Mouse (Mus musculus) liver, embryonic 12.5 days (tissue): ENCODE measurements around the gene Tspan31. TPM values are rescaled to one million over a fixed set of nuclear protein-coding genes. Genes with fewer than 3 reads are reported as not detected.
A peak's percentile ranks its signal among the peaks of the same experiment; 100 is the strongest.
"Not testable (repeated sequence)": the region's sequence is repeated elsewhere in the genome, so short reads cannot be mapped to it uniquely, and the experiment has no call there.

Experiments used
- ATAC-seq: fragments of 200-750 bp; cut with Nextera tagmentation; 2 replicates; pipeline ENCODE4 v1.8.0; 2017; ENCODE audit warnings: moderate number of reproducible peaks, mild to moderate bottlenecking, moderate library complexity
- H3K27ac ChIP-seq: fragments of 300-500 bp; sonication (generic); 2 replicates; pipeline ENCODE4 v1.5.1; 2016; ENCODE audit warnings: mild to moderate bottlenecking
- H3K27me3 ChIP-seq: fragments of 300-500 bp; sonication (generic); replicated peaks from 2 replicates; pipeline ENCODE4 v1.6.1; 2016; ENCODE audit warnings: mild to moderate bottlenecking, moderate library complexity
- H3K36me3 ChIP-seq: fragments of 300-500 bp; sonication (generic); 2 replicates; pipeline ENCODE4 v1.6.1; 2016; ENCODE audit warnings: mild to moderate bottlenecking, moderate library complexity
- H3K4me1 ChIP-seq: fragments of 300-500 bp; sonication (generic); 2 replicates; pipeline ENCODE4 v1.6.1; 2016
- H3K4me2 ChIP-seq: fragments of 300-500 bp; sonication (generic); 2 replicates; pipeline ENCODE4 v1.6.1; 2016; ENCODE audit warnings: mild to moderate bottlenecking, moderate library complexity
- H3K4me3 ChIP-seq: fragments of 300-500 bp; sonication (generic); 2 replicates; pipeline ENCODE4 v1.5.1; 2016; ENCODE audit warnings: mild to moderate bottlenecking, moderate library complexity
- H3K9ac ChIP-seq: fragments of 300-500 bp; sonication (generic); 2 replicates; pipeline ENCODE4 v1.6.1; 2016; ENCODE audit warnings: mild to moderate bottlenecking, moderate library complexity
- H3K9me3 ChIP-seq: fragments of 300-500 bp; sonication (generic); replicated peaks from 2 replicates; pipeline ENCODE4 v1.6.1; 2016; ENCODE audit warnings: mild to moderate bottlenecking, moderate library complexity
- WGBS: fragments of 180-500 bp; shearing (Covaris S2); methylation state at CpG from one replicate; pipeline ENCODE4 v1.1.7; 2016; ENCODE audit not compliant: insufficient replicate concordance; 5-methylcytosine and 5-hydroxymethylcytosine counted together
- polyA plus RNA-seq: library from polyadenylated mRNA; unstranded; fragments of >200 nt; fragmentation: Nextera tagmentation; extraction: Ambion mirVana; gene quantifications from 2 replicates; pipeline ENCODE4 v1.2.1, GENCODE M21; 2016

The Tspan31 gene
- polyA plus RNA-seq, 1 experiment from 2014 or later: 81.9 TPM

DNA sequence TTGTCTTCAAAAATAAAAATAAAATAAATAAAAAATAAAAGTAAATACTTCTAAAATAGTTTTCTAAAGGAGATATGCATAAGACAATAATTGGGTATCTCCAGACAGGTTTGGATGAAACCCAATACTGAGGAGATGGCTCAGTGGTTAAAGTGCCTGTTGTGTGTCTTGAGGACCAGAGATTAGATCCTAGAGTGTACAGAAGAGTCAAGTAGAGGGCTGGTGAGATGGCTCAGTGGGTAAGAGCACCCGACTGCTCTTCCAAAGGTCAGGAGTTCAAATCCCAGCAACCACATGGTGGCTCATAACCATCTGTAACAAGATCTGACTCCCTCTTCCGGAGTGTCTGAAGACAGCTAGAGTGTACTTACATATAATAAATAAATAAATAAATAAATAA is 2.9 kb upstream of the Tspan31 start:
- H3K9ac ChIP-seq, H3K27ac ChIP-seq, H3K4me2 ChIP-seq, ATAC-seq, H3K4me3 ChIP-seq, H3K9me3 ChIP-seq, H3K36me3 ChIP-seq: not testable (repeated sequence)
- peaks cover 57% of the 10 kb centered on the region for H3K4me1 ChIP-seq
- peaks cover 29% of the 10 kb centered on the region for H3K27me3 ChIP-seq
- 69% methylated on average over 2 of the region's 2 CpGs for WGBS

DNA sequence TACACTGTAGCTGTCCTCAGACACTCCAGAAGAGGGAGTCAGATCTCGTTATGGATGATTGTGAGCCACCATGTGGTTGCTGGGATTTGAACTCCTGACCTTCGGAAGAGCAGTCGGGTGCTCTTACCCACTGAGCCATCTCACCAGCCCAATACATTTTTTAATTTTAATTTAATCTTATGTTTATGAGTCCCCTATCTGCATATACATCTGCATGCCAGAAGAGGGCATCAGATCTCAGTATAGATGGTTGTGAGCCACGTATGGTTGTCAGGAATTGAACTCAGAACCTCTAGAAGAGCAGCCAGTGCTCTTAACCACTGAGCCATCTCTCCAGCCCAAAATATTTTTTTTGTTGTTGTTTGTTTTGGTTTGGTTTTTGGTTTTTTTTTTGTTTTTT is 2.2 kb upstream of the Tspan31 start:
- not testable (repeated sequence) for ATAC-seq, H3K9ac ChIP-seq, H3K27ac ChIP-seq, H3K4me3 ChIP-seq, H3K9me3 ChIP-seq, H3K4me2 ChIP-seq
- H3K4me1 ChIP-seq: peaks cover 54% of the 10 kb centered on the region
- peaks cover 23% of the 10 kb centered on the region for H3K27me3 ChIP-seq
- WGBS: 86% methylated on average over 4 of the region's 4 CpGs
- H3K36me3 ChIP-seq: peaks cover 16% of the 10 kb centered on the region

DNA sequence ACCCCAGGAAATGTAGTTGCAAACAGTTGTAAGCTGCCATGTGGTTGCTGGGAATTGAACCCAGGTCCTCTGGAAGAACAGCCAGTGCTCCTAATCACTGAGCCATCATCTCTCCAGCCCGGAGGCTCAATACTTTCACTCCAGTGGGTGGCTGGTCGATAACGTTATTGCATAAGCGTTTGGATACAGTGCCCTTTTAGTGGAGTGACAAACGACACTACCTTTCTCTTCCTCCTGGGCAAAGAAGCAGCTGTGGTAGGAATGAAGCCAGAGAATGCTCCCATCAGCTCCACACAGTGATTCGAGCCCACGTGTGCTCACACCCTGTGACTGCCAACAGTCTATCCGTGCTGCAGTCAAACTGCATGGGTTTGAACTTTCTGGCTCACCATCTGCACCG is 1.1 kb upstream of the Tspan31 start:
- peak overlapping the region; percentile 67 for H3K9ac ChIP-seq
- H3K4me3 ChIP-seq: peak overlapping the region; percentile 76
- peak overlapping the region; percentile 79 for H3K4me2 ChIP-seq
- no peak for ATAC-seq
- 49% methylated on average over 9 of the region's 9 CpGs for WGBS
- no peaks in the 10 kb centered on the region for H3K9me3 ChIP-seq
- H3K36me3 ChIP-seq: peaks cover 26% of the 10 kb centered on the region
- peaks cover 13% of the 10 kb centered on the region for H3K27me3 ChIP-seq
- no peak overlapping the region for H3K27ac ChIP-seq
- H3K4me1 ChIP-seq: peaks cover 52% of the 10 kb centered on the region

DNA sequence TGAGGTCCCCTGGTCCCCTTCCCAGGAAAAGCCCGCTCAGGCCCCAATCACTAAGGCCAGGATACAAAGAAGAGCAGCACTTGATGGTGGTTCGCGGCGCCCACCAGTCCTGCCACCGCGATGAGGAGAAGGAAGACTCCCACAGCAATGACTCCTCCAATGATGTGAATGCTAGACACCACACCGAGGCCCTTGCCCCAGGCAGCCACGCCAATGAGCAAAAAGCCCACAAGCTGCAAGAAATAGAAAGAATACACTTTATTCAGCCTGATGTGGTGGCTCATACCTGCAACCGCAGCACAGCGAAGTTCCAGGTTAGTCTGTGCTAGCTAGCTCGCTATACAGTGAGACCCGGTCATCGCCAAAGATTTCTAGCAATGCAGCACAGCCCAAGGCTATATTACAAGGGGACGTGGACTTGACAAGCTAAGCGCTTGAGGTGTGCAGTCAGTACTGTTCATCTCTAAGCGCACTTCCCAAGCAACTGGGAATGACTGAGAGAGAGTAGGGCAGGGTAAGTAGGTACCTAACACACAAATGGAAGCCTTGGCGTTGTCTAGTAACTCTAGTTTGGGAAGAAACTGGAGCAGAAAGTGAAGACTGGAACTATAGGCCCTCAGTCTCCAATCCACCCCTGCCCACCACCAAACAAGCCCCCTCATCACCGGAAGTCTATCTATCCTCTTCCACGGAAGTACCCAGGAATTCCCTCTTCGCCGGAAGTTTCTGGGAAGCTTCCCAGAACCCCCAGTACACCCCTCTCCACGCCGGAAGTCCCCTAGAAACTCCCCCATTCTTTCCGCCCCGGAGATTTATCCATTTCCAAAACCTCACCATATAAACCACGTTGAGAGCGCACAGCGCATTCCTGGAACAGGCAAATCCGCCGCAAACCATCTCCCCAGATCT is 529 bp downstream of the Tspan31 start:
- H3K4me1 ChIP-seq: peaks cover 56% of the 10 kb centered on the region
- peaks cover 43% of the 10 kb centered on the region for H3K36me3 ChIP-seq
- H3K9me3 ChIP-seq: no peaks in the 10 kb centered on the region
- peak; percentile 11; the same call in 1 of the 2 replicates for ATAC-seq
- H3K4me3 ChIP-seq: peak overlapping the region; percentile 76
- H3K4me2 ChIP-seq: peak overlapping the region; percentile 79
- H3K9ac ChIP-seq: peak overlapping the region; percentile 78
- no peaks in the 10 kb centered on the region for H3K27me3 ChIP-seq
- H3K27ac ChIP-seq: peak overlapping the region; percentile 80
- WGBS: 8% methylated on average over 30 of the region's 30 CpGs

DNA sequence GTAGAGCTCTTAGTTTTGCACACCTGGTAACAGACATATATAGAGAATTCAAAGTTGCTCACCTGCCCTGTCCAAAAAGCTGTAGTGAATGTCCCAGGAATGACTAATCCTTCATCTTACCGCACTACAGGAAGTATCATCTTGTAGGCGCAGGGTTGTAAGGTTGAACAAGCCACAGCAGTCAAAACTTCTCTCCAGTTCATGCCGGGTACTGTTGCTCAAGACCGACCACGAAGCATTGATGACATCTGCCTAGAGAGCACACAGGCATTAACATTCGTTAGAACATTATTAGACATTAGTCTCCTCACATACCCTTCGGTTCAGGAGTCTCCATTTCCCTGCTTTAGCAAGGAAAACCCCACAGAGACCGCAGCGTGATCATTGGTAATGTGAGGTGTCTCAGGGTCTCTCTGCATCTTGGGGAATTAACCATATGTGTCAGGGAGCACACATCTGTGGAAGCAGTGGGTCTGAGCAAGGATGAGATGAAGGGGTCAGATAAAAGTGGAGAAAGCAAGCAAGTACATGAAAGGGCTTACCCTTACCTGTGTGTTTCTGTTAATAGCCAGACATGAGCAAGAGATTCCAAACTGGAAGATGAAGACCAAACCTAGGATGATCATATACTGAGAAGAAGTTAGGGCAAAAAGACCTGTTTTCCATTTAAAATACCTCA is 1.6 kb downstream of the Tspan31 start:
- 48% methylated on average over 9 of the region's 9 CpGs for WGBS
- Histone ChIP-seq H3K9me3 (no peaks in the 10 kb centered on the region), H3K27ac (peak overlapping the region; percentile 80), H3K27me3 (no peaks in the 10 kb centered on the region), H3K4me3 (peak overlapping the region; percentile 76), H3K9ac (peak overlapping the region; percentile 78; the same call in 1 of the 2 replicates), H3K4me2 (peak overlapping the region; percentile 79), H3K4me1 (peaks cover 61% of the 10 kb centered on the region), H3K36me3 (peaks cover 44% of the 10 kb centered on the region)
- ATAC-seq: no peak

DNA sequence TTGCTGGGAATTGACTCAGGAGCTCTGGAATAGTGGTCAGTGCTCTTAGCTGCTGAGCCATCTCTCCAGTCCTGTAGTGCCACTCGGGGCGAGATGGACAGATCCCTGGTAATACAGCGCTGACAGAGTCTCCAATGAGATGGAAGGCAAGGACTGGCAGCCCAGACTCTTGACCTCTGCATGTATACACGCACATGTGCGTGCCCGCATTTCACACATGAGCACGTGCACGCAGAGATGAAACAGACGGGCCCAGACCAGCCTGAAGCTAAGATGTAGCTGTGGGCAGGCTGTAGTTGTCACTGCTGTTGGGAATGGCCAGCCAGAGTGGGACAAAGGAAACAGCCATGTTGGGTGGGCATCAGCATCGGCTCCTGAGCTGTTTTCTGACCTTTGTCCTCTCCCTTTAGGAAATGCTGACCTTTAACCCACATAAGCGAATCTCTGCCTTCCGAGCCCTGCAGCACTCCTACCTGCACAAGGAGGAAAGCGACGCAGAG is 3.5 kb downstream of the Tspan31 start:
- Histone ChIP-seq H3K4me2 (no peak overlapping the region), H3K36me3 (peaks cover 44% of the 10 kb centered on the region), H3K9me3 (no peaks in the 10 kb centered on the region), H3K4me3 (no peak overlapping the region; the same call in 1 of the 2 replicates), H3K9ac (no peak overlapping the region), H3K27me3 (peaks cover 11% of the 10 kb centered on the region), H3K4me1 (peaks cover 71% of the 10 kb centered on the region), H3K27ac (no peak overlapping the region)
- ATAC-seq: no peak
- 85% methylated on average over 14 of the region's 14 CpGs for WGBS

DNA sequence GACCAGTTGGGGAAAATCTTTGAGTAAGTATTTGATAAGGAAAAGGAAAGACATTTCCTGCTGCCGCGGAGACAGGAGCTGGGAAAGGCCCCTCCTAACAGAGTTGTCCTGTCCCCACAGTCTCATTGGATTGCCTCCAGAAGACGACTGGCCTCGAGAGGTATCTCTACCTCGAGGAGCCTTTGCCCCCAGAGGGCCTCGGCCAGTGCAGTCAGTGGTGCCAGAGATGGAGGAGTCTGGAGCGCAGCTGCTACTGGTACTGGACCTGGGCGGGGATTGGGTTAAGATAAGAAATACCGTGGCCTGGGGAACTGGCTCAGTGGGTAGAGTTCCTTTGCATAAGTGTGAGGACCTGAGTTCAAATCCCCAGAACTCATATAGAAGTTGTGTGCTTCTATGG is 4.1 kb downstream of the Tspan31 start:
- WGBS: 45% methylated on average over 9 of the region's 9 CpGs
- Histone ChIP-seq H3K9ac (no peak overlapping the region), H3K27me3 (peaks cover 17% of the 10 kb centered on the region), H3K9me3 (no peaks in the 10 kb centered on the region), H3K36me3 (peaks cover 44% of the 10 kb centered on the region), H3K27ac (0 out of 2 replicates have a peak overlapping the region, but pooled peaks have one; percentile 1), H3K4me1 (peaks cover 66% of the 10 kb centered on the region), H3K4me3 (no peak overlapping the region), H3K4me2 (no peak overlapping the region)
- no peak for ATAC-seq

DNA sequence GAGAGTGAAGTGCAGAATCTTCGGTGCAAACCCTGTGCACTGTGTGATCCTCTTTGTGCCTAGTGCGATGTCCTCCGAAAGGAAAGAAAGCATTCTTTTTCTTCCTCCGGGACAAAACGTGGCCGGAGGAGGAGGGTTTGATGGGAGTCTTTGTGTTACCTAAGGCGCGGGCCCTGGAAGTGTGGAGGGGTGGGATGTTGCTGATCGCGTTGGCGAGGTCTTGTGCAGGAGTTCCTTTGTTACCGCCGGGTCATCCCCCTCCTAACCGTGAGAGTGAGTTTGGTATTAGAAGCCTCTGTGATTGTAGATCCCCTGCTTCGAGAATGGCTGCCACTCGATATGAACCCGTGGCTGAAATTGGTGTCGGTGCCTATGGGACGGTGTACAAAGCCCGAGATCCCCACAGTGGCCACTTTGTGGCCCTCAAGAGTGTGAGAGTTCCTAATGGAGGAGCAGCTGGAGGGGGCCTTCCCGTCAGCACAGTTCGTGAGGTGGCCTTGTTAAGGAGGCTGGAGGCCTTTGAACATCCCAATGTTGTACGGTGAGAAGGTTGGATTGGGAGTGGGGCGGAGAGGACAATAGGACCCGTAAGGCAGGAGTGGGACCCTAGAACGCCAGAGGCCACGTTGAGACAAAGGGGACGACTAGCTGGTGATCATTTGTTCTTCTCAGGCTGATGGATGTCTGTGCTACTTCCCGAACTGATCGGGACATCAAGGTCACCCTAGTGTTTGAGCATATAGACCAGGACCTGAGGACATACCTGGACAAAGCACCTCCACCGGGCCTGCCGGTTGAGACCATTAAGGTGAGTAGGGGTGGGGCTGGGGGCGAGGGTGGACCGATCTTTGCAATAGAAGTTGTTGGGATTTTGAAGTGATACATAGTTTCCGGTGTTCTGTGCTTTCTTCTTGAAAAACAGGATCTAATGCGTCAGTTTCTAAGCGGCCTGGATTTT is 5.9 kb downstream of the Tspan31 start:
- 0 out of 2 replicates have a peak, but pooled peaks have one; percentile 6 for ATAC-seq
- 12% methylated on average over 37 of the region's 37 CpGs for WGBS
- H3K36me3 ChIP-seq: peaks cover 44% of the 10 kb centered on the region
- H3K27ac ChIP-seq: peak overlapping the region; percentile 75
- no peaks in the 10 kb centered on the region for H3K9me3 ChIP-seq
- peak overlapping the region; percentile 87 for H3K9ac ChIP-seq
- peak overlapping the region; percentile 93 for H3K4me2 ChIP-seq
- H3K4me3 ChIP-seq: peak overlapping the region; percentile 80
- H3K4me1 ChIP-seq: peaks cover 68% of the 10 kb centered on the region
- H3K27me3 ChIP-seq: peaks cover 35% of the 10 kb centered on the region

DNA sequence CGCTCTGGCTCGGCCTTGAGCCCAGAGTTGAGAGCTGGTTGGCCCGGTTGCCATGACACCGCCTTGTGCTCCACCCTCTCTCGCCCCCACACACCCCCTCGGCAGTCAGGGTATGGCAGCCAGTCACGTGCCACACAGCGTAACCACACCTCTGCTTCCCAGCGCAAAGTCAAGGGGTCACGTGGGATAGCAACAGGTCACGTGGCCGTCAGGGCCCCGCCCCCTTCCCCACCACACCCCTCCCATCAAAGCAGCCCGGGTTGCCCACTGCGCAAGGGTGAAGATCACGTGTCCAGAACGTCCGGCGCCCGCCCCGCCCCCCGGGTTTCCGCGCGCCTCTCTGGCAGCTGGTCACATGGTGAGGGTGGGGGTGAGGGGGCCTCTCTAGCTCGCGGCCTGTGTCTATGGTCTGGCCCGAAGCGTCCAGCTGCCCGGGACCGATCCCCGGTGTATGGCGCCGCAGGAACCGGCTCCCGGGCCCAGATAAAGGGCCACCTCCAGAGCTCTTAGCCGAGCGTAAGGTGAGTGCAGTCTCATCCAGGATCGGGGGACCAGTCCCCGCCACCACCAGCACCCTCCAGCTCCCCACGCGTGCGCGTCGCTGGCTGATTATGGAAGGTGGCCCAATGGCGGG is 6.7 kb downstream of the Tspan31 start, which contains the start of gene Cdk4:
TSS of gene Cdk4 (plus strand) at position 296 of the 634 bp plus-strand sequence.
- under 1% methylated on average over 46 of the region's 46 CpGs for WGBS
- Histone ChIP-seq H3K27me3 (peaks cover 43% of the 10 kb centered on the region), H3K4me1 (peaks cover 68% of the 10 kb centered on the region), H3K36me3 (peaks cover 40% of the 10 kb centered on the region), H3K9me3 (no peaks in the 10 kb centered on the region), H3K4me3 (peak within 1 kb of the TSS; percentile 80), H3K27ac (peak within 1 kb of the TSS; percentile 75), H3K4me2 (peak within 1 kb of the TSS; percentile 93), H3K9ac (peak within 1 kb of the TSS; percentile 87)
- peak; percentile 90 for ATAC-seq

DNA sequence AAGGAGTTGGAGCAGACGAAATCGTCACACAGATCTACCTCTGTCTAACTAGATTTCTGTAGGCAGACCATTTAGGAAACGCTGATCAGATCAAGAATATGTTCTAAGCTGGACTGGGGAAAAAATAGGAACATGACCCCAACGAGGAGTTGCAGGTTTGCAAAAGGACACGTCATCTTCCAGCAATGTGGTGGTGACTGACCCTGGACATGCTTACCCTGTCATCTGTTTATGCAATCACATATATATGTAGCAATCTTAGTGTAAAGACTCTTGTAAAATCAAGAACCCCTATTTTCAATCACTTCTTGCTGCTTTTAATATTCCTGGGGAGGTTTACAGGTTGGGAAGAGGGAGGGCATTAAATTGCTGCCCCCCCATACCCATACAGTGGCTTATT is 7.6 kb downstream of the Tspan31 start:
- no peak overlapping the region for H3K27ac ChIP-seq
- no peaks in the 10 kb centered on the region for H3K9me3 ChIP-seq
- no peak overlapping the region for H3K9ac ChIP-seq
- ATAC-seq: no peak
- peaks cover 52% of the 10 kb centered on the region for H3K27me3 ChIP-seq
- peak overlapping the region; percentile 80; the same call in 1 of the 2 replicates for H3K4me3 ChIP-seq
- peak overlapping the region; percentile 93 for H3K4me2 ChIP-seq
- H3K36me3 ChIP-seq: peaks cover 31% of the 10 kb centered on the region
- H3K4me1 ChIP-seq: peaks cover 66% of the 10 kb centered on the region
- 59% methylated on average over 5 of the region's 5 CpGs for WGBS

DNA sequence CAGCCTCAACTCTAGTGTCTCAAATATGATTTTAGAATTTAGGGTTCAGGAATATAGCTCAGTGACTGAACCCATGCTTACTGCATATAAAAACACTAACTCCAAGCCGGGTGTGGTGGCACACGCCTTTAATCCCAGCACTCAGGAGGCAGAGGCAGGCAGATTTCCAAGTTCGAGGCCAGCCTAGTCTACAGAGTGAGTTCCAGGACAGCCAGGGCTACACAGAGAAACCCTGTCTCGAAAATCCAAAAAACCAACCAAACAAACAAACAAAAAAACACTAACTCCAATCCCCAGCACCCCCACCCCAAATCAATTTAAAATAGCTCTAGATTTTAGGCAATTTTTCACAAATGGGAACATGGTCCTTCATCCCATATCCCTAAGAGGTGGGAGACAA is 8.0 kb downstream of the Tspan31 start:
- ATAC-seq, H3K27ac ChIP-seq, H3K9me3 ChIP-seq, H3K4me3 ChIP-seq, H3K9ac ChIP-seq, H3K4me2 ChIP-seq: not testable (repeated sequence)
- H3K36me3 ChIP-seq: peaks cover 27% of the 10 kb centered on the region
- peaks cover 56% of the 10 kb centered on the region for H3K27me3 ChIP-seq
- WGBS: 69% methylated on average over 4 of the region's 4 CpGs
- peaks cover 66% of the 10 kb centered on the region for H3K4me1 ChIP-seq
